Mouse (Mus musculus) spleen, postnatal 36 days (tissue): ENCODE measurements around the gene Klhdc1.

Source experiments
- DNase-seq, 2 experiments: peaks; one replicate each; pipeline ENCODE4 v3.0.0; 2022; ENCODE audit warnings: low spot score in 2 of 2, mixed read lengths in 1 of 2

Gene Klhdc1

DNA sequence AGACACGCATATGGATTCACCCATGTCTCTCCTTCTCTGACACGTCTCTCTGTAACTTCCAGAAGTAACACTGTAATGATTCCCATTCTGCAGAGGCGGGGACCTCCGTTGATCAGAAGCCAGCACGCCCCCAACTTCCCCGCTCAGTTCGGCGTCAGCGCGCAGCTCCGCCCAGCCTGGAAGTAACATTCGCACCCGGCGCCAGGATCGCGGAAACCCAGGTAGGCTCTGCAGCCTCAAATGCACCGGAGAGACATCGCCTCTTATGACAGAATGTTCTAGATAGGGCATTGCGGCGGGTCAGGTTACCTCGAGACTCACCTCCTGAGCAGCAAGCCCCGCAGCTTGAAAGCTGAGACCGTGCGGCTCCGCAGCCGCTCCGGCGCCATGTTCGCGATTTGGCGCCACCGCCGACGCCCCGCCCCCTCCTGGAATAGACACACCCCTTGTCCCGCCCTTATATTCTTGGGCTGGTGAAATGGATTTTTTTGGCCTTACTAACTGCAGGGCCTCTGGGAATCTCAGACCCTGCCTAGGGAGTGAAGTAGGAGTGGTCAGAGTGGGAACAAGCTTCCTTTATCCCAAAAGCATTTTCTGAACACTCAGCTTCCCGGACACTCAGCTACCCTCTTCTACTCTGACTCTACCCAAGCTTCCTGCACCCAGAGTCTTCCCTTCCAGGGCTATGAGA, 13.1 kb upstream of the Klhdc1 start, which contains the start of gene Pole2:
TSS of gene Pole2 (minus strand) at position 420 of the 691 bp plus-strand sequence.
- DNase-seq, result peak; percentile 75 to 79

- peak; percentile 49 to 57 for DNase-seq
These were observed 11.7 kb upstream of the Klhdc1 start for GRCm38 (mm10) chr12:69229251-69229650.

DNA sequence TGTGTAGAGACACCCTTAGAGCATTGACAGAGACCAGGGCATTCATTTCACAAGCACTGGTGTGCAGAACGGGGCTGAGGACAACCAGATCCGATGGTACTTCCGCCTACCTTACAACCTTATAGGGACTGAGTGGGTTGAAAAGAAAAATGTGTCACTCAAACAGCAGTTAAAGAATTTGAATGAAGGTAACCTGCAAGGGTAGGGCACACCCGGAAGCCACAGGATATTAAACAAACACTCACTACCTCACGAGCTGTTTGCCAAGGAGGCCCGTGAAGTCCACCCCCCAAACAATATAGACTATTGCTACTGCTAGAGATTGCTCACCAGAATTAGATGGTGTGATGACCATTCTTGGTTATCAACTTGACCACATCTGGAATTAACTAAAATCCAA, 5.2 kb upstream of the Klhdc1 start:
- no peak for DNase-seq

GRCm38 (mm10) chr12:69238284-69238683, 2.7 kb upstream of the Klhdc1 start:
- DNase-seq, result no peak

GRCm38 (mm10) chr12:69241405-69241770, 412 bp downstream of the Klhdc1 start:
- DNase-seq, result no peak

DNA sequence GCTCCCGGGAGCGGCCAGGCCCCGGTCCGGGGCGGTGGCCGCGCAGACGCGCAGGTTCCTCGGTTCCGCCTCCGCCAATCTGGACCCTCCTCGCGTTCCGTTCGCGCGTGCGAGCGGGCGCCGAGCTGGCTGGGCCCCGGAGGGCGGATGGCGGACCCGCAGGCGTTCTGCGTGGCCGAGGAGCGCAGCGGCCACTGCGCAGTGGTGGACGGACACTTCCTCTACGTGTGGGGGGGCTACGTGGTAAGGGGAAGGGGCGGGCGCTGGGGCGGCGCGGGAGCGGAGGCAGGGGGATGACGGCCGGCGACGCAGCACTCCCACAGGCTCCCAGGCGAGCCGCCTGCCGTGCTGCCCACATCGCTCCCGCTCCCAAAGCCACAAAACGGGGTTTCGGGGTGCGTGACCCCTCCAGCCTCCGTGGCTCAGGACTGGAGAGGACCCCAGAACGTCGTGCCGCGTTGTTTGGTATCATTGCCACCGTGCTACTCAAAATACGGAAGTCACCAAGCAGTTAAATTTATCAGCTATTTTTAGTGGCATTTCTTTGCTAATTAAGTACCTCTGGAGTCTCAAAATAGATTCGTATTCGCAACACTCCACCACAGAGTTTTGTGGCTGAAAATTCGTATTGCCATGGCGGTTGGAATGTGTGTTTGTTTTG, 925 bp downstream of the Klhdc1 start:
- DNase-seq, result peak; percentile 52 to 57

DNA sequence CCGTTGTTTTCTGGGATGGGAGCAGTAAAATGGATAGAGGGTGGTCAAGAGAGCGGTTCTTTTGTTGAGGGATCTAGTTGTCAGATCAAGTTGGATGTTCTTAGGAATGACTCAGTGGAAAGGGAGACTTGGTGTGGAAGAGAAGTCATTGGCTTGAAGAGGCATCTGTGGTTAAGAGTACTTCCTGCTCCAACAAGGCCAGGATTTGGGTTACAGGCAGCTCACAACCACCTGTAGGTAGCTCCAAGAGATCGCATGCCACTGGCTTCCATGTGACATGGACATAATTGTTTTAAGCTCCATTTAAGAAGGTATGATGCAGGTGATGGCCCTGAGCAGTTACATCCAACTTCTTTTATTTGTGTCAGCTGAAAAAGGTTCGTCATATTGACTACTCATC, 8.8 kb downstream of the Klhdc1 start:
- DNase-seq, result no peak

DNA sequence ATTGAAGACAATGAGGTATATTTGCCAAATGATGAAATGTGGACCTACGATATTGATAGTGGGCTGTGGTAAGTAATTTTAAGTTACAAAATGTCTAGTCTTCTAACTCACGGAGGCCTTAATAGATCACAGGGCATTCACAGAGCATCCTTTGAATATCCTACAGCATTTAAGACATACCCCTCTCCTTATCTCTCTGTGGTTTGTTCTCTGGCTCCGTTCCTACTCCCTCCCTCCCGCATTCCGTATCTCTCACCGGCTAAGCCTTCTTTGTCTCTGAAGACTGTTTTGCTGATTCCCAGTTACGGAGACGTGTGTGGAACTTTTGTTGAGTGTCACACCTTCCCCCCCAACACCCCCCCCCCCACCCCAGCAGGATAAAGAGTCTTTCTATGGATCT, 9.8 kb downstream of the Klhdc1 start:
- no peak for DNase-seq

GRCm38 (mm10) chr12:69253806-69254205, 12.8 kb downstream of the Klhdc1 start:
- no peak for DNase-seq

- peak; percentile 62 to 65 for DNase-seq
These were observed 16.9 kb downstream of the Klhdc1 start for GRCm38 (mm10) chr12:69257836-69258235.

DNA sequence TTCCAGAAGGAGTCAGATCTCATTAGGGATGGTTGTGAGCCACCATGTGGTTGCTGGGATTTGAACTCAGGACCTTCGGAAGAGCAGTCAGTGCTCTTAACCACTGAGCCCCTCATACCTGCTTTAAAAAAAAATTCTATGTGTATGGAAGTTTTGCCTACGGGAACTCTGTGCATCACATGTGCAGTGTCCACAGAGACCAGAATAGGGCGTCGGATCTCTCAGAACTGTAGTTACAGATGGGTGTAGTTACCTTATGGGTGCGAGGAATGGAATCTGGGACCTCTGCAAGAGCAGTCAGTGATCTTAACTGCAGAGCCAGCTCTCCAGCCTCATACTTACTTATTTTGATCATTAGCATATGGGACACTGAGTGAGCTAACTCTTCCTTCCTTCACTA, 21.3 kb downstream of the Klhdc1 start:
- no peak for DNase-seq

- DNase-seq, result no peak
These were observed 24.1 kb downstream of the Klhdc1 start for GRCm38 (mm10) chr12:69265031-69265430.

- no peak for DNase-seq
These were observed 27.1 kb downstream of the Klhdc1 start for GRCm38 (mm10) chr12:69267956-69268632.

DNA sequence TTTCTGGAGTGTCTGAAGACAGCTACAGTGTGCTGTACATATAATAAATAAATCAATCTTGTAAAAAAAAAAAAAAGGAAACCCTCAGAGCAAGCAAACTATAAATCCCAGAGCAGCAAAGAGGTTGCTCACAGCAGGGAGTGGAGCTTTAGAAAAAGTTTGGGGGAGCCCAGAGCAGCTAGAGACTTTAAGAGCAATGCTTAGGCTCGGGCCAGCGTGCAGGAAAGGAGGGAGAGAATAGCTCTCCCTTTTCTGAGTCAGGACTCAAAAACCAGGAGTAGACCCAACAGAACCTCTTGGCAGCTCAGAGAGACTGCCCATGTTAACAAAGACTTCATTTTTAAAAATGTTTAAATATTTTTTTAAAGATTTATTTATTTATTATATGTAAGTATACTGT, 28.0 kb downstream of the Klhdc1 start:
- no peak for DNase-seq

- no peak for DNase-seq
These were observed 39.0 kb downstream of the Klhdc1 start for GRCm38 (mm10) chr12:69279931-69280469.

DNA sequence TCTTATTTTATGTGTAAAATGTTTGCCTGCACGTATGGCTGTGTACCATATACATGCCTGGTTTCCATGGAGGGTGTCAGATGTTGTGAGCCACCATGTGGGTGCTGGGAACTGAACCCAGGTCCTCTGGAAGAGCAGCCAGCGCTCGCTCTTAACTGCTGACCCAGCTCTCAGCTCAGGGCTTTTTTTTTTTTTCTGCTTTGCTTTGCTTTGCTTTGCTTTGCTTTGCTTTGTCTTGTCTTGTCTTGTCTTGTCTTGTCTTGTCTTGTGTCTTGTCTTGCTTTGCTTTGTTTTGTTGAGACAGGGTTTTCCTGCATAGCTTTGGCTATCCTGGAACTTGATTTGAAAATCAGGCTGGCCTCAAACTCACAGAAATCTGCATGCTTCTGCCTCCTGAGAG, 39.9 kb downstream of the Klhdc1 start:
- no peak for DNase-seq

- DNase-seq, result no peak
These were observed 42.2 kb downstream of the Klhdc1 start for GRCm38 (mm10) chr12:69283146-69283545.

DNA sequence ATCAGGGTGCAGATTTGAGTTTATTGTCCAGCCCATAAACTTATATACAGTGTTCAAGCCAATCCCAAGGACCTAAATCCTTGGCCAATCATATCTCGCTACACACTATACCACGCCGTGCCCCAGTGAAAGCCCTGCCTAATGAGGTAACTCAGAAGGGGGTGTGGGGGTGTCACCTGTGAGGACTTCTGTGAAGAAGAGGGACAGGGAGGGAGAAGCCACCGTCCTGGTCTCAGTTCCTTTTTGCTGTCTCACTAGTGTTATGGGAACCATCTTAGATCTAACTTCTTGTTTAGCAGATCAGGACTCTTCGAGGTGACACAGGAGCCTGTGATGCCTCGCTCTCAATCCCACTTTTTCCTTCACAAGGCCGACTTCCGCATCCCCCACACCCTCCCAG, 46.6 kb downstream of the Klhdc1 start:
- DNase-seq, result peak; percentile 38 to 51

DNA sequence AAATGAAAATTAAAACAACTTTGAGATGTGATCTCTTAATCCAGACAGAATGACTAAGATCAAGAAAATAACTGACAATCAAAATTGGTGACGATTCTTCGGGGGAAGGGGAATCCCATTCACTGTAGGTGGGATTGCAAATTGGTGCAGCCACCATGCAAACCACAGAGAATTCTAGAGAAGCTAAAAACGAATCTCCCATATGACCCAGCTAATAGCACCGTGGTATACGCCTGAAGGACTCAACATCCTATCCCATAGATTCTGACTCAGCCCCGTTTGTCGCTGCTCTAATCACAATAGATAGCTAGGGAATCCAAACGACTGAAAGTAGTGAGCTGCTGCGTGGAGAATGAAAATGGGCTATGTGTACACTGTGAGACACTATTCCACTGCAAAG, 47.7 kb downstream of the Klhdc1 start:
- DNase-seq, result no peak

GRCm38 (mm10) chr12:69292401-69292800, 51.4 kb downstream of the Klhdc1 start:
- no peak for DNase-seq

DNA sequence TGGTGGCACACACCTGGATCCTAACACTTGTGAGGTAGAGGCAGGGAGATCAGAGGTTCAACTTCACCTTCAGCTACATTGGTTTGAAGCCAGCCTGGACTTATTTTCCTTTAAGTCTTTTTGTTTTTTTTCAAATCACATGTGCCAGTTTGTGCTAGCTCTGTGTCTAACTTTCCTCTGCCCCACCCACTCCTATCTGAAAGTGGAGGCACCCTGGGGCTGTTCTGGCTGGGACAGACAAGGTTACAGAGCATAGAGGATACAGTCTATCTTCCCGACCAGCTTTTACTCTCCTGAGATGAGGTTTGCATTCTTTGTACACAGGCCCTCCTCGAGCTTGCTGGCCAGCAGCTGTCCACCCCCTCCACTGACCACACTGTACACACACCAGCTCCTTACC, 52.8 kb downstream of the Klhdc1 start:
- DNase-seq, result peak; percentile 58 to 77

- peak; percentile 18 to 23 for DNase-seq
These were observed 54.0 kb downstream of the Klhdc1 start for GRCm38 (mm10) chr12:69294936-69295335.

GRCm38 (mm10) chr12:69295651-69296050, 54.7 kb downstream of the Klhdc1 start:
- DNase-seq, result no peak
